Mouse (Mus musculus) frontal cortex, adult (tissue): ENCODE data around the gene Ddx11.
A peak's percentile ranks its signal among the peaks of the same experiment; 100 is the strongest.

Experiments
- ATAC-seq: cut with Nextera tagmentation; 2 replicates; pipeline ENCODE4 v1.9.2; 2017; ENCODE audit warnings: mild to moderate bottlenecking, moderate library complexity, mixed read lengths; ENCODE audit not compliant: low TSS enrichment

Ddx11 gene

DNA sequence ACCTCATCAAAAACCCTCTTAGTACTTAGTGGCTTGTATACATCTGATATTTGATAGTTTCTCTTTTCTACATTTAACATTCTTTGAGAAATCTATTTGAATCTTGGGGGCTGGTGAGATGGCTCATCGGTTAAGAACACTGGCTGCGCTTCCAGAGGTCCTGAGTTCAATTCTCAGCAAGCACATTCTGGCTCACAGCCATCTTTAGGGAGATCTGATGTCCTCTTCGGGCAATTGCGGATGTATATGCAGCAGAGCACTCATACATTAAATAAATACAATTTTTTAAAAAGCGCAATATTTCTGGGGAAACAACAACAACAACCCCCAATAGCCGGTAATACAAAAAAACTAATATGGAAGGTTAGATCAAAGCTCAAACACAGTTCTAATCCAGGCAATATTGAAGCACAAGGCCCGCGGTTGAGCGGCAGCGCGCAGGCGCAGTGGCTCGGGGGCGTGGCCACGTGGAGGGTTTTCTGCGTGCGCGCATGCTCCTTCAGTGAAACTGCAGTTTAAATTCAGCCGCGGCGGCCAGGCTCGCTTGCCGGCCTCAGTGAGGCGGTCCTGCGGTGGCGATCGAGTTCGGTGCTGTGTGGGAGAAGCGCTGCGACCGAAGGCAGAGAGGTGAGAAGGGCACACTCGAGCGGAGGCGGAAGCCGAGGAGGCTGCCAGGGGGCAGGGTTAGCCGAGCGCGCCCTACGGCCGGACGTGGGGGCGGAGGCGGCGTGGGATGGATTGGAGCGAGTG lies at the start of gene Ddx11:
Gene Ddx11 (plus strand): TSS at position 455 of the 750 bp plus-strand sequence.
- peak; percentile 83 for ATAC-seq

DNA sequence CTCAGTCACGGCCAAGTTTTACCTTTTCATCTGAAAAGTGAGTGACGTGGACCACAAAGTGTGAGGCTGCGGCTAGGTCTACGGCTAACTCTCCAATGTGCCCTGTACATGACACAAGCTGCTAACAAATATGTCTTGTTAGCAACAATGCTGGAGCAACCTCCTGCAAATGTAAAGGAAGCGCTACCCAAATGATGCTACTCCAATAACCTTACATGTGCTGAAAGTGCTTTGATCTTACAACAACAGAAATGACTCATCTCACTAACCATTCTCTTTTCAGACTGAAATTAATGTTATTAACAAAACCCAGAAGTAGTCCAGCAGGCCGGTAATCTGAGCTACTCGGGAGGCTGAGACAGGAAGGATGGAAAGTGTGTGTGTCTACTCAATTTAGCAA lies 49.3 kb upstream of the Ddx11 start:
- no peak for ATAC-seq

DNA sequence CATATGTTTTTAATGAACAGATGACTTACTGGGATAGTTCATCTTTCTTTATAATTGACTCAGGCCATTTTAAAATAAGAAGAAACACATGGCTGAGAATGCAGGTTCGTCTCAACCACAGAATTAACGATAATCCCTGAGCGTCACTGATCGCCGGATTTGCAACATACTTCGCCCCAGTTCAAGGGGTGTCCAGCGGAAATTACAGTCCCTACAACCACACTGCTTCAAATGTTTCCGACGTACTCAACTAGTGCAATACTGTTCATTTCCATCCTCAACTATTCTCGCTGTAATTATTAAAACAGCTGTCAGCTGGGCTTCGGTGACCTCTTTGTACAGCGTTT lies 47.5 kb upstream of the Ddx11 start:
- ATAC-seq: no peak

DNA sequence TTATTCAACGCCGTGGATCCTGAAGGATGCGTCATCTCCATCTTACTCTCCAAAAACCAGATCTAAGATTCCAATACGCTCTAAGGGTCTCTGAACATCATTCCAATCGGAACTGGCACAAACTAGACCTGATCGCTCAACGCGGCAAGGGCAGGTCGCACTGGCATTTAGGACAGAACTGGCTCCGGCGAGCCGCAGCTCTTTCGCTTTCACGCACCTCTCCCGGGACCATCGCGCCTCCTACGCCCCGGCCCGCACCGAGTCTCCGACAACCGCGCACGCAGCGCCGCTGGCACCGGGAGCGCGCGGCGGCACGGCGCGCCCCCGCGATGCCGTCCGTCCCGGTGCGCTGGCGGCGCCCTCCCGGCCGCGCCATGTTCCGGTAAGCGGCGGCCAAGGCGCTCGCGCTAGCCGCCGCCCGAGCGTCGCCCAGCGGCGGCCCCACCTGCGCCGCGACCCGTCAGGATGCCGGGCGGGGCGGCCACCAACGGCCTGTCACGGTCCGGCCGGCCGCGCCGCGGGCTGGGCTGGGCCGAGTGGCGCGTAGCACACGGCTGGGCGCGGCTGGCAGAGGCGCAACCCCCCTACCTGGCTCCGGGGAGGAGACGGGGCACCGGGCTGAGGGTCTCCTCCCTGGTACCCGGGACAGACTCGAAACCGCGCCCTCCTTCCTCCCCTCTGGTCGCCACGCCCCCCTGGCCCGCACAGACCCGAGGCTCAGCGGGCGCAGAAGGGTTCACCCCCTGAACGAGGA lies 47.0 kb upstream of the Ddx11 start:
- ATAC-seq: peak; percentile 54

DNA sequence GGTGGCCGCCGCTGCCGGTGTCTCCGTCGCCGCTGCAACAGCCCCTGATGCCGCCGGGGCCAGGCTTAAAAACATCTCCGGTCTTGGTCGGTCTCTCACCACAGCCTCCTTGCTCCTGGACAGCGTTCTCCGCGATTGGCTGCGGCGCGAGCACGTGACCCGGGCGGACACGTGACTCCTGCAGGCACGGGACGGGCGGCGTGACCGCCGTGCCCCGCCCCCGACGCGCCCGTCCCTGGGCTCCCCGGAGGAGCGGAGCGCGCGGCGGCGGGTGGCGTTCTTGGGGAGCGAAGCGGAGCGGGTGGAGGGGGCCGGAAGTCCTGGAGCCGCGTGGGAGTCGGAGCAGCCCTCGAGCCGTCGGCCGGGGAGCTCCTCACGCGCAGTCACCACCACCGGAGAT lies 46.4 kb upstream of the Ddx11 start, which contains the start of gene Ankrd12:
Gene Ankrd12 (minus strand): TSS at position 156 of the 400 bp plus-strand sequence.
- ATAC-seq: peak; percentile 82

DNA sequence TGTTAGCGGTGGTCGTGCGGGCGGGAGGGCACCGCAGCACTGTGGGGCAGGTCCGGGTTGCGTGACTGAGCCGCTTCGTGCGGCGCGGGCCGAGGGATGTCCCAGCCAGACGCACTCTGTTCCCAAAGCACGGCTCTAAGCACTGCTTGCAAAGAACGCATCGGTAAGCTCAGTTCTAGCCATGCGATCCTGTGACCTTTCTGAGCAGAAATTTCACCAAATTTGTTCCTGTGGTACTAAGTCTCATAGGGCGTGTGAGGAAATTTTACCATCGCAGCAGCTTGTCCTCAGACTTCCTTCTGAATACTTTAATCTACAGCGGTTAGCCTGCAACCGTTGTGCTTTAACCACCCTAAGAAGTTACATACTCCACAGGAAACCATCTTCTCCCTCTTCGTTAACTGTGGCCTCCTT lies 45.9 kb upstream of the Ddx11 start:
- peak; percentile 39 for ATAC-seq

DNA sequence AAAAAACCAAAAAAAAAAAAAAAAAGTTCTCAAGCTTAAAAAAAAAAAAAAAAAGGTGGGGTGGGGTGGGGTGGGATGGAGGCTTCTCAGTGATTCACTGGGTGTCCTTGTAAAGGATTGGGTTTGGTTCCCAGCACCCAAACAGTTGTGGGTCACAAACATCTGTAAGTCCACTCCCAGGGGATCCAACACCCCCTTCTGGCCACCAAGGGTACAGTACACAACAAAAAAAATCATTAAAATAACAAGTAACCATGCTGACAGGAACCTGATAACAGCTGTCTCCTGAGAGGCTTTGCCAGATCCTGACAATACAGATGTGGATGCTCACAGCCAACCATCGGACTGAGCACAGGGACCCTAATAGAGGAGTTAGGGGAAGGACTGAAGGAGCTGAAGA lies 38.8 kb upstream of the Ddx11 start:
- ATAC-seq: no peak

DNA sequence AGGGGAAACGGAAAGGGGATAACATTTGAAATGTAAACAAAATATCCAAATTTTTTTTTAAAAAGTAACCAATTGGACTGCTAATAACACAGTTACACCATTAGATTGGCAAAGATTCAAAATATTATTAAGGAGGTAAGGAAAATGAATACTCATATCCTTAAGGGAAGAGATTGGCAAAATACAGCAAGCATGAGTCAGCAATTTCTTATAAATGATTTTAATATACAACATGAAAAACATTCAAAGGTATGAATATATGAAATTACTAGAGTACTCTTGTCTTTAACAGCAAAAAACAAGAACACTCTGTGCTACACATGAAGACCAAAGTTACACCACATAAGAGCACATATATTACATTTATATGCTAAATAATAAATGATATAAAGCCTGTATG lies 38.3 kb upstream of the Ddx11 start:
- no peak for ATAC-seq

DNA sequence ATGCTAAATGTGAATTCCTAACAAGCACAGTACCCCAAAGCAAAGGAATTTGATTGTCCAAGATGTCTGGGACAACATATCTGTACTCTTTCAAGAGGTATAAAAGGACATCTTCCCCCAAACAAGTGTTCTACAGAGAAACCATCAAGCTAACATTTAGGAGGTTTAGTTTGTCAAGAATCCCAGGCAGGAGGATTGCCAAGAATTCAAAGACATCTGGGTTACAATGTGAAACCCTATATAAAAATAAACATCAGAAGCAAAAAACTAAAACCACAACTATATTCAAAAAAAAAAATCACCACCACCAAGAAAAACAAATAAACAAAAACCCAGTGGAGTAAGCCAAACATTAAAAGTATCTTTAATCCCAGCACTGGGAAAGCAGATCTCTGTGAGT lies 33.1 kb upstream of the Ddx11 start:
- no peak for ATAC-seq

DNA sequence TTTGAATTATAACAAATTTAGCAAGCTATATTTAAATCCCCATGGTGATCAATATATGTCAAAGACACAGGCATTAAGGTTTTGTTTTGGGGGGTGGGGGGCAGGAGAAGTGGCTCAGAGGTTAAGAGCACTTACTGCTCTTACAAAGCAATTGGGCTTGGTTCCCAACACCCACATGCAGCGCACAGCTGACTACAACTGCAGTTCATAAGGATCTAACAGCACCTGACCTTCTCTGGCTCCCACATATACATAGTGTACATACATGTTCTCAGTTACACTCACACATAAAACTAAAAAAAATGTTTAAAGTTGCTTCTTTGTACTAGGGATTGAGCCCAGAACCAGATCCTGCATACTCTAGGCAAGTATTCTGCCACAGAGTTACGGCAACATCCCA lies 31.9 kb upstream of the Ddx11 start:
- no peak for ATAC-seq

DNA sequence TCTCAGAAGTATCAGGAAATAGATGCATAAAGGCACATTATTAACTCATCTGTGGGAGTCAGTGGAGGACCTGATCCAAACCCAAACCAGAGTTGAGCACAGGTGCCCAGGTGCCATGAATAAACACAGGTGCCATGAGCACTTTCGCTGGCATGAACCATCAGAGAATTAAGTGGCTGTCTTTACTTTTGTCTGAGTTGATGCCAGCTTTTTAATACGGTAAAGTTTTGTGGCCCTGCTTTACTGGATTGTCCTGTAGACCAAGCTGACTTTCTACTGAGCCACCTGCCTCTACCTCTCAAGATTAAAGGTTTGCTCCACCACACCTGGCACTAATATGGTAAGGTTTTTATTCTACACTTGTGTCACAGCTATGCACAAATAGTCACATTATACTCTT lies 31.3 kb upstream of the Ddx11 start:
- no peak for ATAC-seq

DNA sequence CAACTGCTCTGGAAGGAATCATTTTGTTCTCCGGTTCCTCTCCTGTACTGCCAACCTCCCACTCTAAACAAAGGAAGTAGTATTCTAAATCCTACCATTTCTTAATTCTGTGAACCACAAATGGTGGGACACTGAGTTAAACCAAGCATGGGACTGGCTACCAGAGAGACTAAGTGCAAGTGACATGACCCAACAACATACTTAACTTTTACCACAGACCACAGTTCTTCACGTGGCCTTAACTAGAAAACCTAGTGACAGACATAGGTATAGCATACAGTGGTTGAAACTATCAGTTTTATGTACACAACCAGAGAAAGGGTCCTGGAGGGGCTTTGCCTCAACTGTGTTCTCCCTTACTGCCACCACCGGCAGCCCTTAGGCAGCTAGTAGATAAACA lies 30.7 kb upstream of the Ddx11 start:
- no peak for ATAC-seq

DNA sequence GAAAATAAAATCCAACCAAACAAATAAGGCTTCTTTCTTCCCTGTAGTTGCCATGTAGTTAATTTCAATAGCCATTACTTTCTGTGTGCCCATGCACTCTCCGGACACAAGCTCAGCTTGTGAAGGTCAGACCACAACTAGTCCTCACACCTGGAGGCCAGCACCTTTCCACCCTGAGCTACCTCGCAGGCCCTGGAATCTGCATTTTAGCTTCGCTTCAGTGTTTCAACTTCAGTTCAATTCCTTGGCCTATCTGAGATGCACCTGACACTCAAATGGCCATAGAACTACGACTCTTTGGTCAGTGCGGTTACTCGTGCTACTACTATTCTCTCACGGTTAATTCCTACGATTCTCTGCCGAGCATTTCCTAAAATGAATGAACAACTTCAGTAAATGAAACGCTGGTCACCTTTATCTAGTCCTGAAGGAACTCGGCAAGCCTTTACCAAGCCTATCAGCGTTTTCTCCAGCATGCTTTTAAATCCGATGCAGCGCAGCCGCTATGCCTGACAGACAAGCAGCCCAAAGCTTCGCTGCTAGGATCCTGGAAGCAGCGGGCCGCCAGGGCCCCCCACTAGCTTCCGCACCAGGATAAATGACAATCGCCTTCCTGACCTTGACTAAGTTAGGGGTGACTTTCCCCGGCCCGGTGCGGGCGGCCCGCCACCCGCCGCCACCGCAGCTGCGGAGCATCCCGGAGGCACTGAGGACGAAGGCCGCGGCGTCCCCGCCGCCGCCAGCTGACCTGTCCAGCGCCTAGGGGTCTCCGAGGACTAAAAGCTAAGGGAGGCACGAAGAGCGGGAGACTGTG lies 22.5 kb upstream of the Ddx11 start:
- ATAC-seq: peak; percentile 31

DNA sequence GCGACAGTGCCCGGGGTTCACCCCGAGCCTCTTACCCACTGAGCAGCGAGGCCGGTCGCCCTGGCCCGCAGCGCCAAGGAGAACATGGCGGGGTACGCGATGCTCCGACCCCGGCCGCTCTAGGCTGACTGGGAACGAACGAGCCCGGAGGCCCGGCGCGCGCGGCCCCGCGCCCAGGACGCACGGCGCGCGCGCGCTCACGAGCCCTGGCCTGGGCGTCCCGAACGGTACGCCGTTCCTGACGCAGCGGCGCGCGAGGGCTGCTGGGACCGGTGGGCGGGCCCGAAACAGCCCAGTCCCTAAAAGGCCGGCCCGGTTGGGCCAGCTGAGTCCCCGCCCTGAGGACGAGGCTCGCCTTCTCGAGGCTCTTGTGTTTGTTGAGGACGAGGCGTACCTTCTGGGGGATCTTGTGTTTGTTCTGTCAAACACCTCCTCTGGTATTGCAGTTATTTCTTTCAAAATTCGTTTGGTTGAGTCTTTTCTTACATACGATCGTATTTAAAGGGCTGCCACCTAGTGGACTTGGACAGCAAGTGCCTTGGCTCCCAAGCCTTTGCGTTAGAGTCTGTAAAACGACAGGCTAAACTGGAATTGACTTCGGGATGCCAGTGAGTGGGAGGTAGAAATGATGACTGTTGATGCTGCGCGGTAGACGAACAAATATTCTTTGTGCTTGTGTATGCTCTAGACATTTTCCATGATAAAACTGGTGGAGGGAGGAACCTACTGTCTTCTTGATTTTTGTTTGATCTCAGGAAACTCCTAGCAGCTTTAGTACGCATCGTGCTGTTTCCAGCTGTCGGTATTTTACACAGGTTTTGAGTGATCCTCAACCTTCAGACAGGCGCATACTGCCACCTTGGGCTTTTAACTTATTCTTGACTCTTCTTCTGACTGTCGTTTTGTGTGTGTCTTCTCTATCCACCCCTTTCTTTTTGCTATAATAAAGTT lies 21.7 kb upstream of the Ddx11 start, which contains the start of gene Ndufv2:
Gene Ndufv2 (minus strand): TSS at position 180 of the 951 bp plus-strand sequence.
- peak; percentile 96 for ATAC-seq

DNA sequence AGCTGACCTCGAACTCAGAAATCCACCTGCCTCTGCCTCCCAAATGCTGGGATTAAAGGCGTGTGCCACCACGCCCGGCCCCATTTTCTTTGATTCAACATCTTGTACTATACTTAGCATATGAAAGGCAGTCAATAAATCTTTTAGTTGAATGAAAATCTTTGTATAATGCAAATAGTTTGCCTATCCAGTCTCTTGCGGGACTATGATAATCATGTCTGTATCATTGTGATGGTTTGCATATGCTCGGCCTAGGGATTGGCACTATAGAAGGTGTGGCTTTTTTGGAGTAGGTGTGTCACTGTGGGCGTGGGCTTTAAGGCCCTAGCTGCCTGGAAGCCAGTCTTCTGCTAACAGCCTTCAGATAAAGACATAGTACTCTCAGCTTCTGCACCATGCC lies 19.2 kb upstream of the Ddx11 start:
- no peak for ATAC-seq

DNA sequence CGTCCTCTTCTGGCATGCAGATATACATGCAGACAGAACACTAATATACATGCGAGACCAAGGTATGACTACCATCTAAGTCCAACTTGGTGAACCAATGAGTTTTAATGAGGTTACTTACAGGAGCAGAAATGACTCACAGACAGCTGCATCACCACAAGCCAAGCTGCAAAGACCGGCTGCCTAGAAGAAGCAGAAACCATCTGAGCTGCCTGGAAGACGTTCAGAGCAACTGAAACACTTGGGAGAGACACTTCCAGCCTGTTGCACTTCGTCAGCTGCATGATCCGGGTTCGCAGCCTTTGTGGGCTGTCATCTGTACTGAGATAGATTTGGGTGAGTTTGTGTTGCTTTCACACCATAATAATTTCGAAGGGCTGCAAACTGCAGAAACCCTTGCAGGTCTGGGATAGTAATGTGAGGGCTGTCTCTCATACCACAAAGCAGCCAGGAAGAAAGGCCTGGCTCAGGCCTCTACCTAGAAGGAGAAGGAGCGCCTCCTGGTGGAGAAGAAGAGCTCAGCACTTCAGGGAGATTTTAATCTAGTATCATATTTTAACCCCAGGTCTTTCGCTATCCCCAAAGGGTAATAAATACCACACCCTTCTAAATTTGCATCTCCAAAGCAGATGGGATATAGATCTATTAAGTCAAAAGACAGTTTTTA lies 16.6 kb upstream of the Ddx11 start:
- ATAC-seq: 0 out of 2 replicates have a peak, but pooled peaks have one; percentile 24

DNA sequence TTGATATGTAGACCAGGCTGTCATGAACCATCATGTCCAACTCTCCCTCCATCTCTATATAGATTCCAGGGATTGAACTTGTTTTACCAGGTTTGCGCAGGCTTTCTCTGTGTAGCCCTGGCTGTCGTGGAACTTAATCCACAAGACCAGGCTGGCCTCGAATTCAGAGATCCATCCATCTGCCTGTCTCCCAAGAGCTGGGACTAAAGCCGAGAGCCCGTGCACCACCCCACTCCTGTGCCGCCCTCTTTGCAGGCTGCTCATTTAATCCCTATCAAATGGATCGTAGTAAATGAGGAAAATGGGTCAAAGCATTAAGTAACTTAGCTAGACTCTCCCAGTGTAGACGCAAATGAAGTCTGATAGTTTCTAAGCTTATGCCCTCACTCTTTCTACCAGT lies 15.9 kb upstream of the Ddx11 start:
- ATAC-seq: no peak

DNA sequence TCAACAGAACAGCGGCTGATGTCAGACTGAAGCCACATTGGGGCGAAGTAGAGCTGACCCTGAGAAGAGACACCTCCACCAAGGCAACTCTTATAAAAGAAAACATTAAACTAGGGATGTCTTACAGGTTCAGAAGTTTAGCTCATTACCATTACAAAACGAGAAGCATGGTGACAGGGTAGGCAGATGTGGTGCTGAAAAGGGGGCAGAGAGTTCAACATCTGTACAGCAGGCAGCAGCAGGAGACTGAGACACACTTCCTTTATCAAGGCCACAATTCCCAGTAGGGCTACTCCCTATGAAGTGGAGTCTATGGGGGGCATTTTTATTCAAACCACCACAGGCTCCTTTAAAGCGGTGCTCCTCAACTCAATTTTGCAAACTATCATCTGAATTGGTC lies 15.1 kb upstream of the Ddx11 start:
- ATAC-seq: no peak

DNA sequence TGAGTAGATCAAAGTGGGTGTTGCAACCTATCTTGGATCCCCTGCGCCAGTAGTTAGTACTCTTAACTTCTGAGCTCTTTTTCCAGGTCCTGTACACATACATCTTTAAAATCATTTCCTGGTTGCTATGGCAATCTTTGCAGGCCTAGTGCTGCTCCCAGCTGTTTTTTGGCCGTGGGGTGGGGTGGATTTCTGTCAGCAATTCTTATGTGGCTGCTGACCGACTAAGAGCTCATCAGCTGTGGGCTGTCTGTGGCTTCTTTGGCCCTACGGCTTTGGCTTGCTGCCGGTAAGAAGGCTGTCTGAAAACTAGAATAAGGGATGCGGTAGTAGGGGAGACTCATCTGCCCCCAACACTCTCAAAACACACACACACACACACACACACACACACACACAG lies 12.6 kb upstream of the Ddx11 start:
- ATAC-seq: 0 out of 2 replicates have a peak, but pooled peaks have one; percentile 13

DNA sequence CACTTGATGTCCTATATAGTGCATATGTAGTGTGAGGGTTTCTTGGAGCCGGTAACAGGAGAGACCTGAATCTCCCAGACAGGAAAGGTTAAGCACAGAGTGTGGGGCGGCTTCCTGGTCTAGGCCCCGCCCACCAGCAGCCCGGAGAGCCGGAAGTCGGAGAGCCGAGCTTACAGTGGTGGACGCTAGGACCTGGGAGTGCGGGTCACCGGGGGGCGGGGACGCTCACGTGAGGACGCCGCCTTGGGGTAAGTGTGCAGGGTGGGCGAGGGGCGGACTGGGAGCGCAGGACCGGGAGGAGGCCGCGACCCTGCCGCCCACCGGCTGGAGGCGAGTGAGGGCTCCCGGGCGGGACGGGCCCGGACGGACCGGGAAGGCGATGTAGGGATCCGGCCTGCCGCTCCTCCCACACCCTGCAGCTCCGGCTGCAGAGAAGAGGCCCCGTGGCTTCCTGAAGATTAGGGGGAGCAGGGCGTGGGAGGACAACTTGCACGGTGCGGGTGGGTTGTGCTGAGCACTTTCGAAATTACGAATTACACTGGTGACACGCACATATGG lies 11.8 kb upstream of the Ddx11 start, which contains the start of gene Washc1:
Gene Washc1 (plus strand): TSS at position 144 of the 558 bp plus-strand sequence.
- ATAC-seq: peak; percentile 92
